Mouse (Mus musculus) frontal cortex, adult 2 months (tissue): Measurements from ENCODE around the gene Sgip1. TPM values are rescaled to one million over a fixed set of nuclear protein-coding genes. Genes with fewer than 3 reads are reported as not detected.

Experiments
- DNase-seq, 2 experiments: peaks; one replicate each; pipeline ENCODE4 v3.0.0; 2022; ENCODE audit warnings: low spot score in 1 of 2; ENCODE audit errors: extremely low spot score in 1 of 2
- polyA plus RNA-seq: library from polyadenylated mRNA; depleted of rRNA; stranded (reverse); fragments of >200 nt; gene quantifications from 2 replicates; pipeline ENCODE4 v1.2.3, GENCODE M21; 2012

Gene Sgip1
- polyA plus RNA-seq, 1 experiment, result 90.7 TPM

DNA sequence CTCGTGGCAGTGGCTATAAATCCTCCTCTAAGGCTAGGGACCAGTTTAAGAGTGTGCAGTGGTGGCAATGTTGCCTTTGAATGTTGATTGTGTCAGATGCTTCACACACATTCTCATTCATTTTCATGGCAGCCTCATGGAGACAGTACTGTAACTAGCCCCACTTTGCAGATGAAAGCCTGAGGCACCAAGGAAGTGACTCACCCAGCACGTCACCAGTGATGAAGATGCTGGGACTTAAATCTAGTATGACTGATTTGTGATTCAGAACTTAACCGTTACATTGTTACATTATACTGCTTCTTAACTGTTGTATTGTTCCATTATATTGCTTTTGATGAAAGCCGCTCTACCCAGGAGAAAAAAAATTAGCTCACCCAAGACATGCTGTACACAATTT lies 145.8 kb downstream of the Sgip1 start:
- DNase-seq, result no peak

GRCm38 (mm10) chr4:102887770-102888689 lies 146.9 kb downstream of the Sgip1 start:
- DNase-seq, result peak; percentile 63 to 81

- no peak for DNase-seq
Measured at GRCm38 (mm10) chr4:102895866-102896265, 154.8 kb downstream of the Sgip1 start.

DNA sequence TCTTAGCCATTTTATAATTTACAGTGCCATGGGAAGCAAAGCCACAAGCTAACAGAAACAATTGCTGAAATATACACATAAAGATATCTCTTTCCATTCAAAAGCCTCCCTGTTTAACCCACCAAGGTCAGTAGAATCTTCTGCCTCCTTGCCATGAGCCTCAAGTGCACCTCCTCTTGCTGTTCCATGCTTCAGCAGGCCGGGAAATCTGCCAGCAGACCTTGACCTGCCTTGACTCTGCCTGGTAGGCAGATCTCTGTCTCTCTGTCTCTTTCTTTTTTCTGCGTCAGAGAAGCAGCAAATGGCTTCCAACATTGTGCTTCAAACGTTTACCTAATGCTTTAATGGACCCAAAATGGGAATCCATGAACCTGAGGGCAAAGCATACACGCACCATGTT lies 157.9 kb downstream of the Sgip1 start:
- DNase-seq, result no peak

GRCm38 (mm10) chr4:102899683-102900082 lies 158.6 kb downstream of the Sgip1 start:
- DNase-seq, result no peak

DNA sequence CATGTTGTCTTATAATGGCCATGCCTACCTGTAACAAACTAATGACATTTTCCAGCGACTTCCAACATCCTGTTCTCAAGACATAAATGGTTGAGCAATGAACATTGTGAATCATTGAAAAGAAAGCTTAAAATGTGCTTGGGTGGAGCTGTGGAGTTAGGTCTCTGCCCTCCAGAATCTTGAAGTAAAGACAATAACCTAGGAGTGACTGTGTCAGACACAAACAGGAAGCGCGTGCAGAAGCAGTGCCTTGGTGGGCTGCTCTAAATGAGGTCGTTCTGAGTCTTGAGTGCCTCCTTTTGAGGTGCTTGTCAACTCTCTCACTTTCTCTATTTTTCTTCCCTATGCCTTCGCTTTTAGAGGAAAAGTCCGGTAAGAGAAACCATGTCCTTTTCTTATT lies 159.1 kb downstream of the Sgip1 start:
- no peak for DNase-seq

- no peak for DNase-seq
Measured at GRCm38 (mm10) chr4:102907843-102908427, 166.8 kb downstream of the Sgip1 start.

- DNase-seq, result no peak
Measured at GRCm38 (mm10) chr4:102910191-102910590, 169.1 kb downstream of the Sgip1 start.

GRCm38 (mm10) chr4:102913176-102913575 lies 172.1 kb downstream of the Sgip1 start:
- DNase-seq, result no peak

- DNase-seq, result peak in 1 of 2 experiments; percentile 16
Measured at GRCm38 (mm10) chr4:102913700-102914327, 172.7 kb downstream of the Sgip1 start.

- DNase-seq, result no peak
Measured at GRCm38 (mm10) chr4:102918191-102918590, 177.1 kb downstream of the Sgip1 start.

DNA sequence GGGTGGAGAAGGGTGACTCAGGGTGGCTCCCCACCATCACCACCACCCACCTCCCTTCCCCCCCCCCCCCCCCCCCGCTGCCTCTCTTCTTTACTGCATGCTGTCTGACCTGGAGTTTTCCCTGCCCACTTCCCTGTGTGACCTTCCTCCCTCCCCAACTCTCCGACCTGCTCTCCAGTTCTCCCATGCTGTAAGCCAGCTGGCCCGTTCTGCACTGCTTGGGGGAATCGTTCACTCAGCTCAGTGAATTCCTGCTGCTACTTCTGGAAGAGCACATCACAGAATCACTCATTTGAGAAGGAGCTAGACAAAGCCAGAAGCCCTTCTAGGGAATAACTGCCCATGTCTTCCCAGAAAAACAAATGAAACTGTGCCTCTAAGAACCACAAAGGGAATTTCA lies 188.4 kb downstream of the Sgip1 start:
- DNase-seq, result no peak

- DNase-seq, result peak; percentile 30 to 48
Measured at GRCm38 (mm10) chr4:102930679-102931078, 189.6 kb downstream of the Sgip1 start.

DNA sequence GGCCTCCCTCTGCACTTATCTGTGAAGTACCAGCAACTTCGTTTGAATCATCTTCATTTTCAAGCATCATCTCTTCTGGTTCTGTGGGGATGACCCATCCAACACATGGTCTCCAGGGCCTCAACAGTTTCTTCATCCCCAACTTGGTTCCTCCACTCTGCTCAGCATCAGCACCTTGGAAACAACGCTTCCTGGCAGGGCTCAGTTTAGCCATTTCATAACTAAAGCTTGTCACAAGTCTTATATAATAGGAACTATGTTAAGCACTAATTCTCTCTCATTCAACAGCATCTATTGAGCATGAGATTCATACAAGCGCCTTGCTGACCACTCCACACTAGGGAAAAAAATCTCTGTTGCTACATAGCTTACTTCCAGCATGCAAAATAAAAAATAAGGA lies 199.2 kb downstream of the Sgip1 start:
- peak in 1 of 2 experiments; percentile 30 for DNase-seq

DNA sequence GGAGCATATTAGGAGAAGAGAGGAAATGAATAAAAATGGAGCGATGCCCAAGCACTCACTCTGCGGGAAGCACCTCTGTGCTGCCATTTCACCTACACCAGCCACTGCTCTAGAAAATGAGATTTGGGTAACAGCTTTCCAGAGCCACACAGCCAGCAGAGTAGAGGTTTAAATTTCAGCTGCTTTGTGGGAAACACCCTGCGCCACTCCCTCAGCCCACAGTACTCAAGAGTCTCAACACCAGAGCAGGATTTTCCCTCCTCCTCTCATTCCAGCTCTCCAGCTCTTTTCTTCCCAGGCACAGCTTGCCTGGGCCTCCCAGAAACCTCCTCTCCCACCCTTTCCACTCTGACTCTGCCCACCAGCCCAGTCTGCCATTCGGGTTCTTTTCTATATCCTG lies 199.6 kb downstream of the Sgip1 start:
- peak in 1 of 2 experiments; percentile 51 for DNase-seq

DNA sequence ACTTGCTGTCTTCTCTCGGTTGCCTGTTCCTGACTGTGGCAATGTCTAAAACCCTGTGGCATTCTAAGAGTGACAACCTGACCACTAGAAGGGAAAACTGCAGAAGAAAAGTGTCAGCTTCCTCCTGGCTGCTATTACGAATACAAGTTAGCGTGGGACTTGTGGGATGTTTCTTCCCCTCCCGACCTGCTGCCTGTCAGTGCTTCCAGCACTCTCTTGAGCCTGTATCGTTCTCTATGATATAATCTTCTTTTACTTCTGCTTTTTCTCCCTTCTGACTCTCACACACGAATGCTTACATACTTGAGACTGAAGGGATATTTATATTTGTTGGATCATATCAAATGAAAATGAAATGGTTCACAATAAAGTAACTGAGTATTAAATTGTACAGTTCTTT lies 203.2 kb downstream of the Sgip1 start:
- no peak for DNase-seq

DNA sequence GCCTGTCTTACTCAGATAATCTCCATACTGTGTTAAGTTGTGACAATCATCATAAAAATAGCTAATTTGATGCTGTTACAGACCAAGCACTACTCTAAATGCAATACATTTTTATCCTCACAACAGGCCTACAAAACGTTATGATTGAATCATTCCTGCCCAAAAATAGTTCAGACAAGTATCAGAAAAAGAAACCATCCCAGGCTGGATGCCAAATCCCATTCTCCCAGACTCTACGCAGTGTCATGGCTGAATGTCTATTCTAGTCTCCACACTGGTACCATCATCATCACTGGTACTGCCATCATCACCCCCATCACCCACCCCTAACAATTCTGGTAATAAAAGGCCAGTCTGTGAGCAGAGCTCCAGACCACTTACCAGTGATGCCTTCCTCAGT lies 211.4 kb downstream of the Sgip1 start:
- DNase-seq, result peak in 1 of 2 experiments; percentile 57

DNA sequence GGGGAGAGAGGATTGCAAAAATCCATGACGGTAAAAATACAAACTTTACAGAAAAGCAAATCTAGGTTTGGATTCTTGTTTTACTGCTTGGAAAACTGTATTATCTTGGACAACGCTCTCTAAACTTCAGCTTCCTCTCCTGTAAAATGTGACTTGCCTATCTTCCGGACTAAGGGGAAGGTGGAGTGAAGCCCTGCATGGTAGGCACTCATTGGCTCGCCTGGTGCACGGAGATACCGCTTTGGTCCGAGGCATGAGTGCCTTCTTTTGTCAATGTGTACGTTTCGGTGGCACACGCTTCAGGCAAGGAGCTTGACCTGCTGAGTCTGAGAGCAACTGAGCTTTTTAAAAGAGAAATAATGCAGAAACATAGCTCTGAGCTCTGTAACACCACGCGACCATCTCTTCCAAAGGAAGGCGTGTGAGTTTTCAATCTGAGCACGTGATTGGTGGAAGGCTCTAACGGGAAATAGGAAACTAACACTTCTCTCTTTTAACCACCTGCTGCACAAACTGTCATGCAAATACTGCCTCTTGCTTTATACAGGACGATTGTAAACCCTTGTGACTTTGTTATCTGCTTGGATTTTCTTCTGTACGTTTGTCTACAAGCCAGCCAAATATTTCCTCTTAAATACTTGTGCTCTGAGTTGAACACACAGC lies 214.3 kb downstream of the Sgip1 start:
- no peak for DNase-seq

GRCm38 (mm10) chr4:102959409-102959808 lies 218.3 kb downstream of the Sgip1 start:
- no peak for DNase-seq

GRCm38 (mm10) chr4:102964174-102964573 lies 223.1 kb downstream of the Sgip1 start:
- DNase-seq, result no peak

GRCm38 (mm10) chr4:102967811-102968210 lies 226.7 kb downstream of the Sgip1 start:
- no peak for DNase-seq
